Mouse (Mus musculus): ENCODE measurements around the gene Dhrs7b.
"Not testable (repeated sequence)": the region's sequence is repeated elsewhere in the genome, so short reads cannot be mapped to it uniquely, and the experiment has no call there.

The Dhrs7b gene

GRCm38 (mm10) chr11:60830433-60831052 lies at the start of gene Dhrs7b:
Dhrs7b (plus strand) TSS chr11:60830631.
- DNase-seq: peak; percentile 90

GRCm38 (mm10) chr11:60784179-60784922 lies 46.1 kb upstream of the Dhrs7b start:
- DNase-seq: no peak

- DNase-seq: no peak
Measured at GRCm38 (mm10) chr11:60787595-60787994, 42.8 kb upstream of the Dhrs7b start.

GRCm38 (mm10) chr11:60790472-60790871 lies 40.0 kb upstream of the Dhrs7b start:
- no peak for DNase-seq

DNA sequence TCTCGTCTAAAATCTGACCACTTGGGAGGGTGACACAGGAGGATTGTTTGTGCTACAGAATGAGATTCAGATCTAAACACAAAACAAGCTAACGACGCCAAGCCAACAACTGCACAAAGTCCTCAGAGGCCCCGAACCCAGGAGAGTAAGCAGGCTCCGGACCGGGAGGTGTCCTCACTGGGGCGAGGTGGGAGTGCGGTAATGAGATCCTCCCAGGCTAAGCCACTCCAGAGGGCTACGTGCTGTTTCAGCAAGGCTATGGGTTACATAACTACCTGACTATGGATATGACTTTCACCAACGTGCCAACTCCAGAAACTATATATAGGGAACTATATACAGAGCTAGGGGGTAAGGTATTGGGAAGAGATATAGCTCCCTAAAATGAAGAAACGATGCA lies 34.1 kb upstream of the Dhrs7b start:
- DNase-seq: no peak

GRCm38 (mm10) chr11:60799977-60800376 lies 30.5 kb upstream of the Dhrs7b start:
- no peak for DNase-seq

DNA sequence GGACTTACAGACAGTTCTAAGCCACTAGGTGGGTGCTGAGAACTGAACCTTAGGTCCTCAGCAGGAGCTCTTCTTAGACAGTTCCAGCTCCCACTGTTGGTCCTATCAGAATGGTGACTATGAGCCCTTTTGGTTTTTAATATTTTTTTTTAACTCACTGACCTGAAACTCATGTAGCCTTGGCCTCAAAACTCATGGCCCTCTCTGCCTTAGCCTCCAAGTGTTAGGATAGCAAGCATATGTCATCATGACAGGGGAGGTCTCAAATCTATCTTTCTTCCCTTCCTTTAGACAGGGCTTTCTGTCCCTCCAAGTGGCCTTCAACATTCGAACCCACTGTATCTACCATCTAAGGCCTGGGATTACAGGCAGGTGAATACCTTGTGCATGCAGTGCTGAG lies 29.5 kb upstream of the Dhrs7b start:
- no peak for DNase-seq

- no peak for DNase-seq
Measured at GRCm38 (mm10) chr11:60808286-60809070, 22.0 kb upstream of the Dhrs7b start.

DNA sequence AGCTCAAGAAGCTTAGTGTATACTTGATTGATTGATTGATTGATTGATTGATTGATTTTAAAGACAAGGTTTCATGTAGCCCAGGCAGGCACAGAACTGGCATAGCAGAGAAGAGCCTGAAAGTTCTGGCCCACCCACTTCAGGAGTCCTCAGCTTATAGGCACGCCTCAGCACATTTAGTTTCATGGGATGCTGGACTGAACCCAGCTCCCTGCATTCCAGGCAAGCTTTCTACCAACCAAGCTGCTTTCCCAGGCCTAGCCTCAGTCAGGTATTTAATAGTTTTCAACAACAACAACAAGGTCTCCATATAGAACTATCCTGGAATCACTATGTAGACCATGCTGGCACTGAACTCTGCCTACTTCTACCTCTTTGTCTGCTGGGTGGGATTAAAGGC lies 20.9 kb upstream of the Dhrs7b start:
- no peak for DNase-seq

DNA sequence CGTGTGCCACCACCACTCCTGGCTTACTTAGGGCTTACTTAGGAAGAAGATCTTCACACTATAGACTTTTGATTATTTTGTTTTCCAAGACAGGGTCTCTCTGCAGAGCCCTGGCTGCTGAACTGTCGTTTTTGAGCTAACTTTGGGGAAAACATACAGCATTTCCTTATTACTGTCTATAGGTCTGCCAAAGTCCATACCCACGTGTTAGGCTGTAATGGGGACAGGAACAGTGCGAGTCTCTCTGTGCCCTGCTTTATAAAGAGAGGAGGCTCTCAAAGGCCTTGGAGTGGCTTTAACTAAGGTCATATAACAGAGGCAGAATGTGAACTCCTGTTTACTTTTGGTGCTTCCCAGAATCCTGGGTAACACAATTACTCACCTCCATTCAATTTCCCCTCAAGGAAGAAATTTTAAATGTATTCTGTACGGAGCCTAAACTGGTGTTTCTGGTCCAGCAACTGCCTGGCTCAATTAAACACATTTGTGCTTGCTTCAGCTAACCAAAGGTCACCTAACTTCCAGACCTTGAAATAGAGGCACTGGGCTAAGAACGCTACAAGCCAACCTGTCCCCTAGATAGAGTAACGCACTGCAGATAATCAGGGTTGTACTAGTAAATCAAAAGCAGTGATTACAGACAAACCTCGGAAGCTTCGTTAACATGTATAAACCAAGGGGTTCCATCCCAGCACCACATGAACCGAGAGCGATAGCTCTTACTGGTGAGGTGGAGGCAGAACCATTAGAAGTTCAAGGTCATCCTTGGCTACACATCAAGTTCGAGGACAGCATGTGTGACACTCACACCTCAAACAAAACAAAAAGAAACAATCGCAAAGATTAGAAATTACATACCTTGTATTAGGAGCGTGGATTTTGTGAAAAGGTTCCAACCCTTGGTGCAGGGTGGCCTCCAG lies 20.1 kb upstream of the Dhrs7b start:
- no peak for DNase-seq

DNA sequence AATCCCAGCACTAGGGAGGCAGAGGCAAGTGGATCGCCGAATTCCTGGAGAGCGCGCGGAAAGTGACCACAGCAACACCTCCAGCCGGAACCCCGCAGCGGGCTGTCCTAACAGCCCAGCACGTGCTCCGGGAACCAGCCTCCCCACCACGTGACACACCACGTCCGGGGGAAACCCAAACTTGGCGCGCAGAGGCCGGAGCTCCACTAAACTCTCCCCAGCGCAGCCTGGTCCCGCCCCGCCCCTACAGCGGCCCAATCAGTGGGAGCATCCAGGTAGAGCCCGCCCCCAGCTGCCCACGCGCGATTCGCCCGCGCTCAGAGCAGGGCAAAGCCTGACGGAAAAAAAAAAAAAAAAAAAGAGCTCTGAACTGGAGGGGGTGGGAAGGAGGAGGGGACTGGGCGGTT lies 19.4 kb upstream of the Dhrs7b start:
- peak; percentile 74 for DNase-seq

GRCm38 (mm10) chr11:60811618-60812017 lies 18.8 kb upstream of the Dhrs7b start, which contains the start of gene Shmt1:
Shmt1 (minus strand) TSS chr11:60811718.
- DNase-seq: not testable (repeated sequence)

- no peak for DNase-seq
Measured at GRCm38 (mm10) chr11:60816398-60816797, 14.0 kb upstream of the Dhrs7b start.

GRCm38 (mm10) chr11:60823771-60824170 lies 6.7 kb upstream of the Dhrs7b start:
- no peak for DNase-seq

GRCm38 (mm10) chr11:60825191-60825590 lies 5.2 kb upstream of the Dhrs7b start:
- no peak for DNase-seq

DNA sequence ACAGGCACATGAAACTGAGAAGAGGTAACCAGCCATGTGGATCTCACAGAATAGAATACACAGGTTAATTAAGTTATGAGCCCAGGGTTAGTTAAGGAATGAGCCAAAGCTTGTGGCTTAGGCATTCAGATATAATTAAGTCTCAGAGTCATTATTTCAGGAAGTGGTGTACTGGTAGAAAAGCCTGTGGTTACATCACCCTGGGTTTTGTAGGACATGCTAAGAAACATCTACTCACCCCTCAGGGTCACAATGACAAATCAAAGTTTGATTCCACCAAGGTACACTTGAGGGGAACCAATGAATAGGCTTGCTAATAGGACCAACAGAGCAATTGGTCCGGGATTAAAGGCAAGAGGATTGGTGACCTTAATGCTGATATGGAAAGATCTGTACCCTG lies 3.7 kb upstream of the Dhrs7b start:
- DNase-seq: no peak

DNA sequence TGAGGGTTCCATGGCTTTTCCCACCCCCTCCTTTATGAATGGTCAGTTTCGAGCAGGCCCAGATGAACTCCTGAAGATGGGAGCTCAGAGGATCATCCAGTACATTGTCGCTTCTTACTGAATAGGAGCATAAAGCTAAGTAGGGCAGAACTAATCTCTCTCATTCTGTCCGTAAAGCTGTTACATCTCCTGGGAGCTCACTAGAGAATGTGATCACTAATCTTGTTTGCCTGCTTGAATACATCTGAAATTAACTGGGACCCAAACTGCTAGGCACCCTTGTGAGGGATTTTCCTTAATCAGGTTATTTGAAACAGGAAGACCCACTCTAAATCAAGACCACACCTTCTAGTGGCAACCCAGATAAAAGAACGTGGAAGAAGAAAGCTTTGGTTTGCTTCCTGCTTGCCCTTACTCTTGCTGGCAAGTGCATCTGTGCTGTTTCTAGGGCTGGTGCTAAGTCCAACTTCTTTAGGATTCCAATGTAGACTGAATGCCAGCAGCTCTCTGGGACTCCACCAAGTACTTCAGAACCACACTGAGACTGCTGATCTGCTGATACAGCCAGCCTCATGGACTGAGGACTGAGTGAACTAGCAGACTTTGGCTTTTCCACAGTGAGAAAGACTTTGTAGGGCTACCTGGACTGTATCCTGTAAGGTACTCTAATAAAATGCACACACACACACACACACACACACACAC lies 3.0 kb upstream of the Dhrs7b start:
- no peak for DNase-seq

DNA sequence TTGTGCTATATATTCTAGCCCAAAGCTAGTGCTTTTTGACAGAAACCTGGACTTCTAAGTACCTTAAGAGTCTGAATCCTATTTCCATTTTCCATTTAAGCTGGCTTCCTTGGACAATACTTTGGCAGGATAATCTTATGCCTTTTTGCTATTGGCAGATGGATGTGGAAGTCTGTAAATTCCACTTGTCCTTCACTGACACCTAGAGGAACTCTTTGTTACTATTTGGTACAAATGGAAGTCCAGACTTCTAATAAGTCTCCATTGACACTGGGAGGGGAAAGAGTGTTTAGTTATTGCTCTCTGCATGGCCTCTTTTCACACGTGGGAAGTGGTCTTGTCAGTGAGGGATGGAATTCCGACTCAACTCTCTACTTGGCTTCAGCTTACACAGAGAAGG lies 1.5 kb upstream of the Dhrs7b start:
- DNase-seq: no peak

DNA sequence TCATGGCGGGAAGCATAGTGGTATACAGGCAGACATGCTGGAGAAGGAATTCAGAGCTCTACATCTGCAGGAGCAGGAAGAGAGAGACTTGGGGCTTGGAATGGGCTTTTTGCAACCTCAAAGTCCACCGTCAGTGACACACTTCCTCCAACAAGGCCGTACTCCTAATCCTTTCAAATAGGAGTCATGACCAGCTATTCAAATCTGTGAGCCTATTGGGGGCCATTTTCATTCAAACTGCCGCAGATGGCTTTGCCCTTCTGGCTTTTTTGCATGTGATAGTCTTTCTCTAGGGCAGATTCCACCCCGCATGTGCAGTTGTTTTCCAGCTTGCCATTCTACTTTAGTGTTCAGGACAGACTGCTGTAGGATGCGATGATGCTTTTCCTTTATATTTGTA lies 6.5 kb downstream of the Dhrs7b start:
- no peak for DNase-seq

GRCm38 (mm10) chr11:60837644-60838406 lies 7.4 kb downstream of the Dhrs7b start:
- no peak for DNase-seq

Data from cerebellum, adult 8-10 months (tissue).